Mouse (Mus musculus) liver, embryonic 14.5 days (tissue): ENCODE measurements at regions not wholly inside any gene's neighbourhood (a gene's known extent, or its start where the extent isn't known, plus 50 kb on each side); places are given as distances from the start of the nearest gene placed in this dataset.

Experiments
- CTCF ChIP-seq: IDR thresholded peaks from 2 replicates; pipeline ENCODE4 v1.5.1; 2016; ENCODE audit warnings: antibody characterized with exemption, low read depth, control low read depth
- EP300 ChIP-seq: IDR thresholded peaks from 2 replicates; pipeline ENCODE4 v1.6.1; 2016; ENCODE audit warnings: antibody characterized with exemption, low read depth

DNA sequence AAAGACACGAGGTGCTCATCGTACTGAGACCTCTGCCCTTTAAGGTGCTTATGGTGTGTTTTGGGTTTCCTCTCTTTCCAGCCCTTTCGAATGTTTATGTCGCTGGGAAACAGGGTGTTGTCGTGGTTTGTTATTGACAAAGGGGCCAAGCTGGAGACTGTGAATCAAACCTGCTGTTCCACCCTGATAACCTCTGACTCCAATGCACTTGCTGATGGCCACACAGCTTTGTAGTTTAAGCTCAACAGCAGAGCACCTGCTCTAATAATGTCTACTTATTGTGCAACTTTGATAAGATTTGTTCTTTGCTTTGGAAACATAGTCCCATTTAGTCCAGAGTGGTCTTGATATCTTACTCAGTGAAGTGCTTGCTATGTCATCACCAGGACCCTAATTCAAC, 65.5 kb upstream of the Arid1b start:
- TF ChIP-seq CTCF: no peak
- TF ChIP-seq EP300: no peak
